Mouse (Mus musculus) stomach, postnatal 0 days (tissue): ENCODE measurements around the gene Rgs12.

Experiments
- CTCF ChIP-seq: IDR thresholded peaks from 2 replicates; pipeline ENCODE4 v1.5.1; 2016; ENCODE audit warnings: antibody characterized with exemption, low read depth, mild to moderate bottlenecking, moderate library complexity
- EP300 ChIP-seq: optimal IDR thresholded peaks from 2 replicates; pipeline ENCODE3; 2016; ENCODE audit warnings: antibody characterized with exemption

- no peak for TF ChIP-seq CTCF
- no peak for TF ChIP-seq EP300
Measured at GRCm38 (mm10) chr5:35073235-35073634, 124.0 kb downstream of the Rgs12 start.
